Mouse (Mus musculus): ENCODE results near the gene Lgr5.

Gene Lgr5

DNA sequence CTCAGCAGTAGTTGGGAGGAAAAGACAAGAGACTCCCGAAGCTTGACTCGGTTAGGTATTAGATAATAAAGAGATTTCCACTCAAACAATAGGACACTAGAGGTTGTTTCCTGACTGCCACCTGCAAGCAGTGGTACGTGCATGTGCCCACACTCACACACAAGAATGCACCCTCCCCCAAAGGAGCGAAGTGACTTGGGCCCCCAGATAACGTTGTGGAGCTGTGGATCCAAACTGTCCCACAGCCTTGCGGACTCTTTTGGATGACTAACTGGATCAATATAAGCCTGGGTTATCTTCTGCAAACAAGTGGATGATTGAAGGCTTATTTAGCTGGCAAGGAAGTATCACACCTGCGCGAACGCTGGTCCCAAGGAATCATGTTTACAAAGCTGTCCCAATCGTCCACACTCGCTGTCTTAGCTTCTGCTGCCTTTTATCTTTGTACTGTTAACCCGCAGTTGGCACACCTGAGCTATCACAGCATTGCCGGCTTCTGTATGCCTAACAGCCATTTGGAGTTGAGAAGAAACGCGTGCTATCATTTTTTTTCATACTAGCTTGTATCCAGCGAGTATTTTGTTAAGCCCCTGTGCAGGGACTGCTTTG lies 81.8 kb downstream of the Lgr5 start:
- no peak for DNase-seq (ENCODE audit: extremely low read depth, low read depth)

DNA sequence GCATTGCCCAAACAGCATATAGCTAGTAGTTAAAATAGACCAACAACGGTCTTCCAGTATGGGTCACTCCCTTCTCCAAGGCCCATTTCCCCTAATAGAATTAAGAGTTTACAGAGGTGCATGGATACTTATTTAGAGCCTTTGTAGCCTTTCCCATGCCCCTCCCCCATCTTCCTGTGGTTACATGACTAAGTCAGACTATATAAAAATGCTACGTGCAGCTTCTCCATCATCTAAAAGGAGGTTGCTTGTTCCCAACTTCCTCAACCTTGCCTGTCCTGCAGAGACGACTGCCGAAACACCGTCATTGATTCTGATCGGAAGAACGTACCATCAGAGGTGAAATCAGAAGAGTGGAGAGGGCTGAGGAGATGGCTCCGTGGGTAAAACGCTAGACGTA lies 82.4 kb downstream of the Lgr5 start:
- DNase-seq (ENCODE audit: extremely low read depth, low read depth), result no peak

DNA sequence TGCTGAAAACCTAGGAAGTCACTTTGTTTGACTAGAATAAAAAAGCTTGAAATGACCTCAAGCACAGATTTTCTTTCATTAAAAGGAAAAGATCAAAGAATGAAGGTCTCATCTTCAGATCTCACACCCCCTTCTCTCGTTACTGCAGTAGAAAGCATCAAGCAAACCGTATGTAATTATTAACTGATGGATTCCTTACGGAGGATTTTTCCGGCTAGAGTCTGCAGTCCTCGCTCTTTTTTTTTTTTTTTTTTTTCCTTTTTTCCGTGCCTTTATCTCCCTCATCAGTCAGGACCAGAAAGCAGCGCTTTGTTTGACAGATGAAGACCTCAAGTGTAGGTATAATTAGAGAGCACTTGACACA lies 93.8 kb downstream of the Lgr5 start:
- DNase-seq (ENCODE audit: extremely low read depth, low read depth), result no peak

DNA sequence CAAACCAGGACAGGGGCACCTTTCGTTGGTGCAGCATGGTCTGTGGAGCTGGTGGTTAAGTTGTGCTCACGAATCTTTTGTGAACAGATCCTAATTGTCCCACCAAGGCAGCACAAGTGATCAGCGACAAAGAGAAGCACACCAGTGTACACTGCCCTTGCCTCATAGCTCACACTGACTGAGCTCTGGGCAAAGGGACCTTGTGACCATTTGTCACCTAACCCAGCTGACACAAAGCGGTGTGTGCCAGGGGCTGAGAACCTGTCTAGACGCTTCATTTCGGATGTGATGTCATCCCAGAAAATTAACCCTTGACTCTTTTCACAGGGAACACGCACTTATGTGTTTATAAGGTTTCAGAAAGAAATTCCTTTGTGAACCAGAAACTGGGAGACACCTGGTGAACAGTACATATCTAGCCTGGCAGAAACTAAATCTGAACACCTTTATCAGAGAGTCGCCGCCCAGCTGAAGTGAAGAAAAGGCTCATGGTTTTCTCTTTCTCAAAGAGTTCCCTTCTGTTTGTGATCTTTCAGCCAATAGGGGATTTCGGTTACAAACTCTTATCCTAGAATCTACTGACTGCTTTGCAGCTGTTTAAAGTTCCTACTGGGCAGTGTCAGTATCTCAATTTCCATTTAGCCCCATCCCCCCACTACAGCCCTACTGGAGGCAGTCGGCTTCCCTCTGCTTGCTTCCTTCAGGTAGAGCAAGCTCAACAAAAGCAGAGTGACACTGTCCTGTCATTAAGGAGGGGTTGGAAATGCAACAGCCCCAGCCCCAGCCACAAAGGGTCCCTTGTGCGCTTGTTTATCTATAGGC lies 94.4 kb downstream of the Lgr5 start:
- DNase-seq (ENCODE audit: extremely low read depth, low read depth), result no peak

DNA sequence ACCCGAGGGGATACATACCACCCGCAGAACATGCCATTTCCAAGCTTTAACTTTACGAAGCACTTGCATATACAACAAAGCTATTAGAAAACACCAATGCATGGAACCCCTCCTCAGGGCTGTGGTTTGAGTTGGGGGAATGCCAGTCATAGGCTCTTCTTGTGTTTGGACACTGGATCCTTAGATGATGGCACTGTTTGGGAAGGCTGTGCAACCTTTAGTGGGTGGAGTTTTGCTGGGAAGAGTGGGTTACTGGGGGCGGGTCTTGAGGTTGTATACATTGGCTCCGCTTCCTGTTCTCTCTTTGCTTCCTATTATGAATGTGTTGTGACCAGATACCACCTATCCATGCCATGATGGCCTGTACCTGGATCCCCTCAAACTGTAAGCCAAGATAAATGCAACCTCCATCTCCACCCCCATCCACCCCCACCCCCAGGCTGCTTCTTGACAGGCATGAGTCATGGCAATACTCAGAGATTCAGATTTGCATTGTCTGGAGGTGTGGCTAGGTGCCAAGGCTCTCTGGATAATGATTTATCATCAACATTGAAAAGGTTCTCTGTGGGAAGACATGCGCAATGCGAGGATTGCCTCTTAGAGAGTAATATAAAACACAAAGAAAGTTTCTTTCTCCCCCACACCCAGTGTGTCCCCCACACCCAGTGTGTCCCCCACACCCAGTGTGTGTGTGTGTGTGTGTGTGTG lies 95.6 kb downstream of the Lgr5 start:
- DNase-seq (ENCODE audit: extremely low read depth, low read depth), result no peak

DNA sequence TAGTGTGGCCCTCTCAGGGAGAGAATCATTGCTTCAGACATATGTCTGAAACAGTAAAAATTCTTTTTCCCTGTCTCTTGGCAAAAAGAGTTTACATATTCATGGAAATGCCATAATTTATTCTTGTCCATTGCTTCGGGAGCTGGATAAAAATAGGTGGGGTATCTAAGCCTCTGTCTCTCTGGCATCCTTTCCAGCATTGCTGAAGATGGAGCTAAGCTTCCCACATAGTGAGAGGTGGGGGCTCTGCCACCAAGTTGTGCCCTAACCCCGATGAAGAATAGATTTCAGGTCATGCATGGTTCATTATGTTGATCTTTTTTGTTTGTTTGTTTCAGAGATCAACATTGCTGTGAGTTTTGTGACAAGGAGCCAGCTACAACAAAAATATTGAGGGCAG lies 102.0 kb downstream of the Lgr5 start:
- DNase-seq (ENCODE audit: extremely low read depth, low read depth), result no peak

DNA sequence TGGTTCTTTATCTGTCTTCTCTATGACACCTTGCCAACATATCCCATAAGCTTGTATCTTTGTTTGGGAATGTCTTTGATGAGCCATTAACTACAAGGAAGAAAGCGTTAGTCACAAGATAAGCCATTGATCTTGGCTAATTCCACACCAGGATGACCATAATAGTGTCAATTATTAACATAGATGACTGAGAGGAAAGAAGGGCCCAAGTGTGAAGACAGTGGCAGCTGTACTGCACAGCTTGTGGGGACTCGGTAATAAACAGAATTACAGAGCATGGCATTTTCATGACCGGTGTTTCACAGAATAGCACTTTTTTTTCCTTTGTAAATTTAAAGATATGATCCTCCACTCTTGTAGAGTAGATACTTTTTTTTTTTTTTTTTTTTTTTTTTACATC lies 102.9 kb downstream of the Lgr5 start:
- no peak for DNase-seq (ENCODE audit: extremely low read depth, low read depth)

DNA sequence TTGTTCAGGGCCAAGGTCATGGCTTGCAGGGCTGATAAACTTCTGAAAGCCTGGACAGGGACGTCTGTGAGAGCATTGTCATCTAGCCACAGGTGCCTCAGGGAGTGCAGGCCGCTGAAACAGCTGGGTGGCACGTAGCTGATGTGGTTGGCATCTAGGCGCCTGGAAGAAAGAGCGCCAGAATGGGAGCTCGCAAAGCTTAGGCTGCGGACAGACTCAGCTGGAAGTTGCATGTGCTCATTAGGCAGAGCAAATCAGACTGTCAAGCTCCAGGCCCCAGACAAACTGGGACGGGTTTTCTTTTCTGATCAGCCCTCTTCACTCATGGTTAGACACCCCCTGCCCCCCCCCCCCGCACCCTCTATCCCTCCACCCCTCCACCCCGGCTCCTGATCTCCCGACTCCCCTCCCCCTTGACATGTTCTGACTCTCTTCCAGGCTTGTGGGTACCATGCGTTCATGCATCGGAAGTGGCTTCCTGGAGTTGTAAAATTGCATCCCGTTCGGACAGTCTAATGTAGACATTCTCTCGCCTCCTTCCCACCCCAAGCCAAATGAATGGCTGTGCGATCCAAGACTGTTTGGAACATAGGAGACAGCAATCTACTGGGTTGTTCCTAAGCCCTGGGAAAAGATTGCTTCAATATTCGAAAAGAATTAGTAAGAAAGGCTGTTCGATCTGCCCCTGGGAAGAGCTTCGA lies 109.0 kb downstream of the Lgr5 start:
- DNase-seq (ENCODE audit: extremely low read depth, low read depth), result no peak

DNA sequence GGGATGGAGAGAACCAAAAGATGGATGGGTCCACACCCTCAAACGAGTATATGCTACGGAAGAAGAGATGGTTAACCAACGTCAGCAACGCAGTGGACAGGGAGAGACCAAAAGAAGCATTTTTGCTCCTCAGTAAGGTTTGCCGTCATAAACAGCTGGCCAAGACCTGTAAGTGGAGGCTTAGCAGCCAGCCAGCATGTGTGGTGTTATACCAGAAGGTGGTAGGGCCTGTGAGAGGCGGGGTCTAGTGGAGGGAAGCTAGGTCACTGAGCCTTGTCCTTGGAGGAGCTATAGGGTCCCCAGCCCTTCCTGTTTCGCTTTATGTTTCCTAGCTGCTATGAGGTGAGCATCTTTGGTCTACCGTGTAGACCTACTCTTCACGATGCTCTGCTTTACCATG lies 111.1 kb downstream of the Lgr5 start:
- DNase-seq (ENCODE audit: extremely low read depth, low read depth), result no peak

DNA sequence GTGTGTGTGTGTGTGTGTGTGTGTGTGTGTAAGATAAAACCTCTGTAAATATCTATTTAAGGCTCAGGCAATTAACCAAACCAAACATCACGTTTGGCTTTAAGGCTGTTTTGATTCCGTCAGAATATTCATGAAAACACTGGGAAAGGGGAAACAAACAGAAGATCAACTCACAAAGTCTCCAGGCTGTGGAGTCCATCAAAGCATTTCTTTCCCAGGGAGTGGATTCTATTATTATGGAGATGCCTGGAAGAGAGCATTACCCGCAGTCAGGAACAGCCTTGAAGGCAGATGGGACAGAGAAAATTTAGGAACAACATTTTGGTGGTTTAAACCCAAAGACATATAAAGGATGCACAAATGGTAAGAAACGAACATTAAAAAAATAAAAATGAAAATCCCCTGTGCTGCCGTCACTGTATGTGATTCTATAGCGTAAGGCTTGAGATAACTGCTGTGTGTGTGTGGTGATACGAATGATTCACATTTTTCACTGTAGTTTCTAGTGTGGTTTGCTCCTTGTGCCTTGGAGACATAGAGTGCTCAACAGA lies 112.5 kb downstream of the Lgr5 start:
- no peak for DNase-seq (ENCODE audit: extremely low read depth, low read depth)

DNA sequence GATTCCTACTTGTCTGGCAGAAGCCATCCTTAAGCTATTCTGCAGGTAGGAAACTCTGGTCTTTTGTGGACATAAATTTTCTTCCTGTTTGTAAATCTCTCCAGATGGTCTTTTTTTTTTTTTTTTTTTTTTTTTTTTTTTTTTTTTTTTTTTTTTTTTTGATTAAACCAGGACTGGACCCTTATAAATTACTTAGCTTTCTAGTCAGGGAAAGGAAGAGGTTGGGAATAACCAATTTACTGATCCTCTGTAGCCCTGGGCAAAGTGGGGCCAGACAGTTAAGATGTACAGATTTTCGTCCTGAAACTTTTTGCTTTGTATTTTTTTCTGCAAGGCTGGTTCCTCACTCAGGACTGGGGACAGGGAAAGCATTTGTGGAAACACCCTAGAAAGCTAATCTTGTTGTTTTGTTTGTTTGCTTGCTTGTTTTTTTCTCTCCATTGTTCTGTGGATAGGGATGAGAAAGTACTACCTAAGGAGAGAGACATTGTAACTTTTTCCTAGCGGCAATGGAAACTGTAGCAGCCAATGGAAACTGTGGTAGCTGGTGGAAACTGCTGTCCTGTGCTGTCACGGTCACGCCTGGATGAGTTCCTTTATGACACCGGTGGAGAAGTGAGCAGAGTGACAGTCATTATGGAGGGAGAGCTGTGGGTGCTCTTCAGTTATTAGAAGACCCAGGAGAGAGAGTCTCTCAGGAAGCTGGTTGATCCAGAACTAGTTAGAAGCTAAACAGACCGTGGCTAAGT lies 114.2 kb downstream of the Lgr5 start:
- no peak for DNase-seq (ENCODE audit: extremely low read depth, low read depth)

DNA sequence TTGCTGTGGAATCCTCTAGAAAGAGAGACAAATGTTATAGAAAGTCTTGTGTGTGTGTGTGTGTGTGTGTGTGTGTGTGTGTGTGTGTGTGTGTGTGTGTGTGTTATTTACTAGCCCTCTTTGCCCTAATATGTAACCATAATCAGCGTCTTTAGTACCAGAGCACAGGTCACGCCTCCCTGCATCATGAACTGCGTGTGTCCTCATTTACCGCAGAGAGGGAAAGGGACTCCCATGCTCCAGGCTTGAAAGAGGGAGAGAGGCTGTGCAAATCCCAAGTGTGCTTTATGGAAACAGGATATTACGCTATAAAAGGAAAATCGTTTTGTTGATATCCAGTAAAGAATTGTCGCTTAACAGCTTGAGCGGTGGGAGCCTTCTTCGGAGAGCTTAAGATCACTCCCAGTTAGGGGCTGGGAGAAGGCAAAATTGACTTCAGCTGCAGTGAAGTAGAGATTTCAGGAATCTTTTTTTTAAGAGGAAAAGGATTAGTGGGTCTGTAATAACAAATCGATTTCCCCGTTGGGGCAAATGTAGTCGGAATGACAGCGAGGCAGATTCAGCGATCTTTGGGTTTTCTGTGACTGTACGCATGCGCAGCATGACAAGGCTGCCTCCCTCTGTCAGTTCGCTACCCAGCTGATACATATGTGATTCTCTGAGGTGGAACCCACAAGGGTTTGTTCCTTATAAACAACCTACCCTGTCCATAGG lies 116.8 kb downstream of the Lgr5 start:
- no peak for DNase-seq (ENCODE audit: extremely low read depth, low read depth)

DNA sequence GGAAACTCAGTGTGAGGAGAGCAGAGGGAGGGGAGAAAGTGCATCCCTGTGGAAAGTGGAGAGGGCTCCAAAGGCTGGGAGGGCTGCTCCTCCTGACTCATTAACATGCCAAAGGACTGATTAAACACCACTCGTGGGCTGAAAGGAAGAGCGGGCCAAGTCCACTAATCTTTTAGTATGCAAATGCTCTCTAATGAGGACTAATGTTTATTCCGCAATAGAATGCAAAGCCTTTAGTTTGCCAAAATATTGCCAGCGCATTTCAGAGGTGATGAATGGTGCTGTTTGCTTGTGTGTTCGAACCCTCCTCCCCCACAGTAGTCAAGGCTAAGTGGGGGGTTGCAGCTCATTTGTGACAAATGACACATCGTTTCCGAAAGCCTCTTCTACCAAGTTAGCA lies 118.5 kb downstream of the Lgr5 start:
- no peak for DNase-seq (ENCODE audit: extremely low read depth, low read depth)

DNA sequence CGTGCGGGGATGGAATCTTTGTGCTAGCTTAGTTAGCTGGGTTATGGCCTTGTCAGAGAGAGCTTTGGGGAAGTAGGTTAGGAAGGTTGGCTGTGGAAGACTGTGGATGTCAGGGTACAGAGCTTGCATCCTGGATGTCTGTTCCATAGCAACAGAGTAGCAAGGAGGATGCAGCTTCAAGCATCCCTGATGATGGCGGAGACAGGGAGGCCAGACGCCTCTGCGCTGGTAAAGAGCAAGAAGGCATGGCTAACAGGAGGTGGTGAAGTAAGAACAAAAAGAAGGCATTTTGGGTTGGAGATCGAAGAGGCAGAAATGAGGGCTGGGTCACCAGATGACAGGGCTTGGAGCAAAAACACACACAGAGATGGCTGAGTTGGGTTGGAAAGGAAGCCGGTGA lies 118.9 kb downstream of the Lgr5 start:
- DNase-seq (ENCODE audit: extremely low read depth, low read depth), result no peak

DNA sequence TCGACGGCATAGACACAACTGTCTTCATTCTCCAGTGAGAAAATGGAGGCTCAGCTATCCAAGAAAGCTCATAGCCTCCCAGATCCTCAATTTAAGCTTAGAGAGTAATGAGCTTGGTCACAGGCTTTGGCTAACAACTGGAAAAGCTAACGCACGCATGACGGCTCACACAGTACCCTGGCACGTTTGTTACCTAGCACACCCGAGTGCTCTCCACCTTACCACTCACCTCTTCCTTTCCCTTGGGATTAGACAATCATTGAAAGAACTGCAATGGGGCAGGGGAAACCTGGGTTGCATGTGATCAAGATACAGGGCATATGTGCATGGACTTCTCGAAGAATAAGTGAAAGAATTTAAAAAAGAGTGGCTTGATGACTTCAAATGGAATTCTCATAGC lies 119.6 kb downstream of the Lgr5 start:
- no peak for DNase-seq (ENCODE audit: extremely low read depth, low read depth)

DNA sequence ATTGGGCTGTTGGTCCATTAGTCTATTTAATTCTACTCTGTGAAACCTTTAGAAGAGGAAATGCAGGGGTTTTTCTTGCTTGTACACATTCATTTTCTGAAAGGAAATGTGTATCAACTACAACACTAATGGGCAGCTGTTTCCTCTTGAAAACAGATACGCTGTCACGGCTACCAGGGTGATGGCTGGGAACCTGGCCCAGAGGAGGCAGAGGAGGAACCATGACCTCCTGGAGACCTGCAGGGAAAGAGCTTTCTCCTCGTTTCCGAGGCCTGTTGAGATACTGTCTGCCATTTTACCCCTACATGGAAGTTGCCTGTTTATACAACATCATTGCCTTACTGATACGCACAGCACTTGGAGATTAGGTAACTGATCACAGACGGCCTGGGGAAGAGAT lies 121.8 kb downstream of the Lgr5 start:
- DNase-seq (ENCODE audit: extremely low read depth, low read depth), result no peak

DNA sequence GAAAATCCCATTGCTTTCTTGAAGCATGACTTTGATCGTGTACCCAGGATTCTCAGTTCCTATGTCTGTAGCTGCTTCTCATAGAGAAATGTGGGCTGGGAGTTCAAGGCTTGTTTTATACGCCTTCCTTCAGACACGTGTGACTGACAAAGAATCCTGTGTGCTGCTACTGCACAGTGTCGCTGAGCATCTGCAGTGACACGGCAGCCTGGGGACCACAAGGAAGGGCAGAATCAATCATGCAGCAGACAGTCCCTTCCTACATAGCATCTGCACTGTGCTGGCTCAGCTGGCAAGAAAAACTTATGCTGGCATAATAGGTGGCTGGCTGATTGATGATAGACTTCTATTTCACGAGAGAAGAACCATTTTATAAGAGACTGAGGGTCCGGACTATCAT lies 122.5 kb downstream of the Lgr5 start:
- DNase-seq (ENCODE audit: extremely low read depth, low read depth), result no peak

DNA sequence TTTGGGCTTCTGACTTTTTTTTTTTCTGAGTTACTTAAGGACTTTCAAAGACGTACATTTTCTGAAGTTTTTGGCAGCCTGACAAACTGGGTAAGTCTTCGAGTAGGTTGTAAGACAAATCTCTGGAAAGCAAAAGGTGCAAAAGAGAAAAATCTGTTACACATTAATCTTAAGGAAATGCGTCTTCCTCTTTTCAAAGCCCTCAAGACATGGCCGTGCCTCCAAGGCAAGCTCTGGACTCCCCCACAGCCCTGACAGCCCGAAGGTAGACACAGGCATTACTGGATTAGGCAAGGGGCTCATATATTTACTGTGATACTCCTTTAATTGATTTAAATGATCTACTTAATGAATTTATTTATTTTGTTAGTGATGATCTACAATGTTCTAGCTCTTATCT lies 124.9 kb downstream of the Lgr5 start:
- DNase-seq (ENCODE audit: extremely low read depth, low read depth), result no peak

DNA sequence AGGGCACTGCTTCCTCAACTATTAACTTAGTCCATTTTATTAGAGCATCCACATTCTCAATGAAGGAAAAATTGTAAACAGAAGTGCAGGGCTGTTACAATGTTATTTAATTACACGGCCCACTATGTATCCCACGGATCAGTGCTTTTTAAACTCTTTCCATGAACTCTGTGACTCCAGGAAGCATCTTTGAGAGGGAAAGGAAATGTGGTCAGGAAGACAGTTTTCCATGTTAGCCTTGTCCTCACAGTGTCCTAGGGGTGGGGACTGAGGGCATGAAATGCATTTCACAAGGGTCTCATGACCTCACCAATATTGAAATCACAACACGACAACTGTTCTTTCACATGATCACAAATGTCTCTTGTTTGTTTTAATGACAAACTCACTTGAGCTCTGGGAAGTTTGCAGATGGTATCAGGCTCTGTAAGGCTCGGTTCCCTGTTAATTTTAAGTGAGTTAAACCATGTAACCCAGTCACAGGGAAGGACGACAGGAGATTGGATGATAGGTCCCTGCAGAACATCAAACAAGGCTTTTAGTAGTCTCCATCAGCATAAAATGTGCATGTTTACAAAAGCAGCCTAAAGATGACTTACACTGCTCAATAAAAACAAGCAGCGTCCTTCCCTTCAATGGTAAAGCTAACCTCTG lies 130.1 kb downstream of the Lgr5 start:
- DNase-seq (ENCODE audit: extremely low read depth, low read depth), result no peak

DNA sequence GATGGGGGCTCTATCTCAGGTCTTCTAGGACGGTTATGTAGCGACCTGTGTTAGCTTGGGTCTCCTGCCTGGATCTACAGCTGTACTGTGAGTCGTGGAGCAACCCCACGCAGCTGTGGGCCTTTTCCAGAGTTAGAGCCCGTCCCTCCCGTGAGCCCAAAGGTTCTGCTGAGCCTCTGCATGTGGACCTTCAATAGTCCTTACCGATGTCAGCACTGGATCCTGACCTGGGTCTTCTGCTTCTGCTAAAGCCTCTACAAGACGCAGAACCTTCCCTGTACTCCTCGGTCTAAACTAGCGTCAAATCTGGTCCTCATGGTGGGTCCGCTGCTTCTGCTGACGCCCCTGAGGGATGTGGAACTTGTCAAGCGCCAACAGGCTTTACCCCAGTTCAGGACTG lies 139.0 kb downstream of the Lgr5 start:
- no peak for DNase-seq (ENCODE audit: extremely low read depth, low read depth)
